Mouse (Mus musculus): ENCODE results near the gene Rundc1.
A peak's percentile ranks its signal among the peaks of the same experiment; 100 is the strongest.
"Not testable (repeated sequence)": the region's sequence is repeated elsewhere in the genome, so short reads cannot be mapped to it uniquely, and the experiment has no call there.

Rundc1 gene

GRCm38 (mm10) chr11:101446319-101446718 lies 21.4 kb downstream of the Rundc1 start:
- DNase-seq, result no peak

GRCm38 (mm10) chr11:101446860-101447259 lies 22.0 kb downstream of the Rundc1 start:
- not testable (repeated sequence) for DNase-seq

- peak; percentile 16 for DNase-seq
Measured at GRCm38 (mm10) chr11:101447786-101448185, 22.9 kb downstream of the Rundc1 start.

GRCm38 (mm10) chr11:101448274-101448746 lies 23.4 kb downstream of the Rundc1 start, which contains the start of gene Ifi35:
Gene Ifi35 (plus strand): TSS chr11:101448407.
- DNase-seq, result peak; percentile 76

- DNase-seq, result no peak
Measured at GRCm38 (mm10) chr11:101448899-101449298, 24.0 kb downstream of the Rundc1 start.

- not testable (repeated sequence) for DNase-seq
Measured at GRCm38 (mm10) chr11:101449596-101449995, 24.7 kb downstream of the Rundc1 start.

GRCm38 (mm10) chr11:101450394-101450793 lies 25.5 kb downstream of the Rundc1 start:
- DNase-seq, result peak; percentile 38

GRCm38 (mm10) chr11:101451536-101451935 lies 26.7 kb downstream of the Rundc1 start:
- DNase-seq, result no peak

- no peak for DNase-seq
Measured at GRCm38 (mm10) chr11:101452093-101452774, 27.3 kb downstream of the Rundc1 start.

GRCm38 (mm10) chr11:101454702-101455101 lies 29.8 kb downstream of the Rundc1 start:
- DNase-seq, result no peak

- no peak for DNase-seq
Measured at GRCm38 (mm10) chr11:101455627-101456026, 30.7 kb downstream of the Rundc1 start.

- no peak for DNase-seq
Measured at GRCm38 (mm10) chr11:101457631-101458030, 32.7 kb downstream of the Rundc1 start.

GRCm38 (mm10) chr11:101458217-101458616 lies 33.3 kb downstream of the Rundc1 start:
- no peak for DNase-seq

GRCm38 (mm10) chr11:101459716-101460115 lies 34.8 kb downstream of the Rundc1 start:
- no peak for DNase-seq

GRCm38 (mm10) chr11:101460321-101460720 lies 35.4 kb downstream of the Rundc1 start:
- no peak for DNase-seq

GRCm38 (mm10) chr11:101462141-101462540 lies 37.3 kb downstream of the Rundc1 start:
- DNase-seq, result no peak

GRCm38 (mm10) chr11:101462583-101463440 lies 37.9 kb downstream of the Rundc1 start:
- DNase-seq, result no peak

GRCm38 (mm10) chr11:101464211-101465100 lies 39.6 kb downstream of the Rundc1 start, which contains the start of gene Rnd2:
Gene Rnd2 (plus strand): TSS chr11:101464999.
- DNase-seq, result no peak

- peak; percentile 51 for DNase-seq
Measured at GRCm38 (mm10) chr11:101465101-101465868, 40.4 kb downstream of the Rundc1 start.

GRCm38 (mm10) chr11:101465869-101466551 lies 41.1 kb downstream of the Rundc1 start, which contains the start of gene Vat1:
Gene Vat1 (minus strand): TSS chr11:101466230.
- DNase-seq, result peak; percentile 69

GRCm38 (mm10) chr11:101466552-101466950 lies 41.7 kb downstream of the Rundc1 start:
- not testable (repeated sequence) for DNase-seq
